17 mouse cellular contexts compared by ENCODE assay signal in genomic region chr3:68637960-68638359, GRCm38 (mm10). TPM values are rescaled to one million over a fixed set of nuclear protein-coding genes. Genes with fewer than 3 reads are reported as not detected.
DNase-seq lines count a peak whose midpoint lies in the region; ATAC-seq and TF ChIP-seq lines count a peak whose summit lies in the region.
"Had no signal": no experiment of that assay in that cellular context is flagged by ENCODE, and none has a peak within 500 bp of the region (broad histone marks: within the 10 kb centered on the region; RNA-seq: fewer than 3 reads in every experiment).

No protein-coding gene starts in this region.

- DNase-seq in adrenal gland, postnatal 14 days, result peak; percentile 10
- no peak for DNase-seq in adrenal gland, adult 18-20 months (ENCODE audit: low spot score in 2 of 2)
- DNase-seq in naive thymus-derived CD4-positive, alpha-beta T cell, adult 2 months (ENCODE audit: low read depth), result peak; percentile 56
- DNase-seq in c-Kit-positive CD71-positive TER-119-positive erythroid progenitor cells, embryonic 14.5 days (ENCODE audit: low spot score), result no peak
- DNase-seq in kidney, adult 2 months, result no peak
- DNase-seq: cerebellum, adult 8-10 months; heart, postnatal 4 days; kidney, postnatal 4 days had no signal

- H3K9me3 ChIP-seq in megakaryocyte, embryonic 14.5 days, result no peaks in the 10 kb centered on the region
- H3K9me3 ChIP-seq: heart, embryonic 12.5 days; limb, embryonic 15.5 days; lung, embryonic 15.5 days; midbrain, embryonic 10.5 days had no signal

- peaks cover 34% of the 10 kb centered on the region for H3K27me3 ChIP-seq in megakaryocyte, embryonic 14.5 days (replicated peaks)
- no peaks in the 10 kb centered on the region; the same call in 1 of the 2 replicates for H3K27me3 ChIP-seq in kidney, adult 2 months (replicated peaks; ENCODE audit: control insufficient read depth, insufficient read depth, low read length)
- H3K27me3 ChIP-seq: heart, embryonic 12.5 days; limb, embryonic 15.5 days; lung, embryonic 15.5 days had no signal

- WGBS in kidney, adult 2 months, result 58% methylated on average over 7 of the region's 7 CpGs

- TF ChIP-seq CTCF in kidney, adult 2 months (conservative IDR thresholded peaks at IDR 0.05; ENCODE audit: insufficient read depth, insufficient read length, low read depth, low read length), result no peak

- no peak overlapping the region for H3K27ac ChIP-seq in kidney, adult 2 months (ENCODE audit: insufficient read depth, low read depth, low read length)
- H3K27ac ChIP-seq: limb, embryonic 15.5 days; lung, embryonic 15.5 days; midbrain, embryonic 10.5 days; stomach, postnatal 0 days had no signal

- H3K4me1 ChIP-seq in megakaryocyte, embryonic 14.5 days, result peaks cover 56% of the 10 kb centered on the region
- no peaks in the 10 kb centered on the region for H3K4me1 ChIP-seq in kidney, adult 2 months (ENCODE audit: control insufficient read depth, insufficient read depth, low read length)
- H3K4me1 ChIP-seq: heart, embryonic 12.5 days; limb, embryonic 15.5 days; lung, embryonic 15.5 days had no signal

- ATAC-seq in megakaryocyte, adult 5-6 weeks (ENCODE audit: poor library complexity, severe bottlenecking), result no peak
- peak; percentile 65 for ATAC-seq in common myeloid progenitor, adult 5-6 weeks (replicated peaks; ENCODE audit: low read depth, poor library complexity, severe bottlenecking)
- ATAC-seq: intestine, embryonic 16.5 days had no signal

- H3K4me3 ChIP-seq in megakaryocyte, embryonic 14.5 days (replicated peaks), result peak overlapping the region; percentile 87
- H3K4me3 ChIP-seq in kidney, adult 2 months (ENCODE audit: insufficient read depth, low read depth, low read length), result no peak overlapping the region
- H3K4me3 ChIP-seq: heart, embryonic 12.5 days; limb, embryonic 15.5 days; lung, embryonic 15.5 days; midbrain, embryonic 10.5 days had no signal

- no peak for TF ChIP-seq POLR2A in kidney, adult 2 months (IDR thresholded peaks at IDR 0.05; ENCODE audit: low read depth, low read length)

- peaks cover 4% of the 10 kb centered on the region for H3K36me3 ChIP-seq in megakaryocyte, embryonic 14.5 days (replicated peaks; ENCODE audit: low read length)
- no peaks in the 10 kb centered on the region for H3K36me3 ChIP-seq in kidney, adult 2 months (ENCODE audit: control insufficient read depth, insufficient read depth, low read length)
- H3K36me3 ChIP-seq: heart, embryonic 12.5 days; limb, embryonic 15.5 days; lung, embryonic 15.5 days; midbrain, embryonic 10.5 days had no signal

RNA-seq across cellular contexts. Expression of gene Il12a, which starts 52.5 kb away (rescaled TPM):
- total RNA-seq in adrenal gland, postnatal 14 days (2021), result 0.59 and 1.6 TPM in 2 replicates
- total RNA-seq in adrenal gland, adult 18-20 months (2021), result under 1 TPM; 0.35 to 0.40 TPM
- polyA plus RNA-seq in megakaryocyte, embryonic 14.5 days (2012; ENCODE audit: insufficient read depth, low replicate concordance), result 10.1 and 12.0 TPM in 2 replicates
- total RNA-seq in megakaryocyte, adult 5-6 weeks (2015), result 1.1 and 1.9 TPM in 2 replicates
- 3.1 and 7.6 TPM in 2 replicates for total RNA-seq in megakaryocyte, adult 5-6 weeks (2017)
- total RNA-seq in common myeloid progenitor, adult 5-6 weeks (2017), result 55.4 and 71.9 TPM in 2 replicates
- 0.27 and 0.39 TPM in 2 replicates for polyA plus RNA-seq in kidney, adult 2 months (2012; rRNA removed)
- polyA plus RNA-seq: intestine, embryonic 16.5 days; midbrain, embryonic 10.5 days had no signal

Comparison
In these comparisons a context has a peak if more than half of its experiments do, and no peak if none do; other contexts are left out.
1. DNase-seq: peak in adrenal gland, postnatal 14 days (single experiment) and naive thymus-derived CD4-positive, alpha-beta T cell, adult 2 months (single experiment); none in adrenal gland, adult 18-20 months (0 of 2), c-Kit-positive CD71-positive TER-119-positive erythroid progenitor cells, embryonic 14.5 days (single experiment) and kidney, adult 2 months (single experiment).